Mouse (Mus musculus) embryonic fibroblast, embryonic 13.5 days (primary cell): ENCODE results near the gene Khdc4.

Source experiments
- CTCF ChIP-seq: IDR thresholded peaks from 2 replicates; pipeline ENCODE4 v1.5.1; 2011; ENCODE audit warnings: mild to moderate bottlenecking, control low read depth, low read length, moderate library complexity, borderline replicate concordance; ENCODE audit not compliant: insufficient read depth
- POLR2A ChIP-seq: IDR thresholded peaks from 2 replicates; pipeline ENCODE4 v1.6.1; 2011; ENCODE audit warnings: low read depth, mild to moderate bottlenecking, control low read depth, low read length, moderate library complexity

DNA sequence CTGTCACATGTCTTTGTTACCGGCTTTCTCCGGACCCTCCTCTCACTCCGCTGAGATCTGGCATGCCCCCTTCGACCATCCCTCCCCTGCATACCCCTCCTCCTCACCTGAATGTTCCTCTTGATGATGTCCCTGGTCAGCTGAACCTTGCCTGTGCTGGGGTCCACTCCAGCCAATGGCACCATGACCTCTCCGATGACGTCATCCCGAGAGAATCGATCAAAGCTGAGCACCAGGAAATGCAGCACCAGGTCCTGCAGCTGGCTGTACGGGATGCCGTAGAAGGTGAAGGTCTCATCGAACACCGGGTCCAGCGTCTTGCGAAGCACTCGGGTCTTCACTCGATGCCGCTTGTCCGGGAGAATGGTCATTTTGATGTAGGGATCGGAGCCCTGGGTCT is 76.0 kb downstream of the Khdc4 start:
- no peak for TF ChIP-seq CTCF
- TF ChIP-seq POLR2A: no peak
